Comparison of ENCODE assay signal across 22 mouse cellular contexts in genomic region chr5:113611131-113611530, GRCm38 (mm10).
"Had no signal": no experiment of that assay in that cellular context is flagged by ENCODE, and none has a peak within 500 bp of the region (broad histone marks: within the 10 kb centered on the region; RNA-seq: fewer than 3 reads in every experiment).

No protein-coding gene starts in this region.

- H3K9me3 ChIP-seq: intestine, embryonic 15.5 days; kidney, embryonic 15.5 days; limb, embryonic 15.5 days; midbrain, embryonic 12.5 days; neural tube, embryonic 13.5 days; stomach, embryonic 15.5 days had no signal

- H3K4me3 ChIP-seq: intestine, embryonic 15.5 days; kidney, embryonic 15.5 days; left cerebral cortex, adult 2 months; limb, embryonic 12.5 days; limb, embryonic 15.5 days; midbrain, embryonic 12.5 days; myocyte; neural tube, embryonic 13.5 days; stomach, embryonic 15.5 days had no signal

- H3K36me3 ChIP-seq: intestine, embryonic 15.5 days; kidney, embryonic 15.5 days; limb, embryonic 12.5 days; midbrain, embryonic 12.5 days; neural tube, embryonic 13.5 days; stomach, embryonic 15.5 days had no signal

- H3K27me3 ChIP-seq: intestine, embryonic 15.5 days; kidney, embryonic 15.5 days; limb, embryonic 12.5 days; limb, embryonic 15.5 days; midbrain, embryonic 12.5 days; neural tube, embryonic 13.5 days; stomach, embryonic 15.5 days had no signal

- H3K4me2 ChIP-seq: intestine, embryonic 15.5 days; kidney, embryonic 15.5 days; limb, embryonic 12.5 days; limb, embryonic 15.5 days; liver, embryonic 11.5 days; midbrain, embryonic 12.5 days; neural tube, embryonic 13.5 days; stomach, embryonic 15.5 days had no signal

- H3K9ac ChIP-seq: intestine, embryonic 15.5 days; kidney, embryonic 15.5 days; limb, embryonic 12.5 days; limb, embryonic 15.5 days; liver, embryonic 14.5 days; liver, postnatal 0 days; neural tube, embryonic 13.5 days; stomach, embryonic 15.5 days had no signal

- ATAC-seq: intestine, embryonic 15.5 days; liver, postnatal 0 days; midbrain, embryonic 16.5 days had no signal

- DNase-seq: kidney, adult 11 months; kidney, adult 8-10 months; kidney, postnatal 10 days; kidney, postnatal 36 days; layer of hippocampus, postnatal 36 days; liver, postnatal 0 days; retina, postnatal 1 day; right cerebral cortex, postnatal 25 days; spleen, adult 18-20 months; thymus, postnatal 25 days had no signal

- H3K27ac ChIP-seq: kidney, embryonic 15.5 days; left cerebral cortex, adult 2 months; limb, embryonic 15.5 days; liver, embryonic 14.5 days; stomach, embryonic 15.5 days had no signal
